Mouse (Mus musculus) hindbrain, embryonic 16.5 days (tissue): Measurements from ENCODE around the gene Vash2. TPM values are rescaled to one million over a fixed set of nuclear protein-coding genes. Genes with fewer than 3 reads are reported as not detected.
A peak's percentile ranks its signal among the peaks of the same experiment; 100 is the strongest.
"Not testable (repeated sequence)": the region's sequence is repeated elsewhere in the genome, so short reads cannot be mapped to it uniquely, and the experiment has no call there.

Experiments used
- ATAC-seq: fragments of 200-750 bp; cut with Nextera tagmentation; 2 replicates; pipeline ENCODE4 v1.8.0; 2017; ENCODE audit warnings: moderate TSS enrichment, moderate library complexity
- H3K27ac ChIP-seq: fragments of 300-500 bp; sonication (generic); 2 replicates; pipeline ENCODE4 v1.5.1; 2014; ENCODE audit warnings: low read depth, mild to moderate bottlenecking, control low read depth, low read length, moderate library complexity
- H3K27me3 ChIP-seq: fragments of 300-500 bp; sonication (generic); replicated peaks from 2 replicates; pipeline ENCODE4 v1.6.1; 2014; ENCODE audit warnings: low read length; ENCODE audit not compliant: control insufficient read depth, insufficient read depth
- H3K36me3 ChIP-seq: fragments of 300-500 bp; sonication (generic); 2 replicates; pipeline ENCODE4 v1.6.1; 2014; ENCODE audit warnings: mild to moderate bottlenecking, low read length, moderate library complexity, mixed read lengths; ENCODE audit not compliant: control insufficient read depth, insufficient read depth
- H3K4me1 ChIP-seq: fragments of 300-500 bp; sonication (generic); 2 replicates; pipeline ENCODE4 v1.6.1; 2014; ENCODE audit warnings: low read depth, low read length; ENCODE audit not compliant: control insufficient read depth, insufficient read depth
- H3K4me2 ChIP-seq: fragments of 300-500 bp; sonication (generic); 2 replicates; pipeline ENCODE4 v1.6.1; 2014; ENCODE audit warnings: mild to moderate bottlenecking, low read length, control low read depth, moderate library complexity
- H3K4me3 ChIP-seq: fragments of 300-500 bp; sonication (generic); 2 replicates; pipeline ENCODE4 v1.5.1; 2014; ENCODE audit warnings: mild to moderate bottlenecking, low read length, control low read depth, moderate library complexity
- H3K9ac ChIP-seq: fragments of 300-500 bp; sonication (generic); 2 replicates; pipeline ENCODE4 v1.6.1; 2014; ENCODE audit warnings: low read depth, mild to moderate bottlenecking, control low read depth, low read length, moderate library complexity
- H3K9me3 ChIP-seq: fragments of 300-500 bp; sonication (generic); 2 replicates; pipeline ENCODE4 v1.6.1; 2014; ENCODE audit warnings: mild to moderate bottlenecking, low read length, moderate library complexity; ENCODE audit not compliant: control insufficient read depth
- WGBS: fragments of 180-500 bp; shearing (Covaris S2); extraction: QIAGEN DNeasy Blood & Tissue Kit; methylation state at CpG from one replicate; pipeline ENCODE4 v1.1.7; 2014; 5-methylcytosine and 5-hydroxymethylcytosine counted together
- polyA plus RNA-seq: library from polyadenylated mRNA; unstranded; fragments of >200 nt; fragmentation: Nextera tagmentation; extraction: Ambion mirVana; gene quantifications from 2 replicates; pipeline ENCODE4 v1.2.1, GENCODE M21; 2015

Gene Vash2
- 76.5 and 84.2 TPM in 2 replicates for polyA plus RNA-seq

GRCm38 (mm10) chr1:190979100-190979563, at the start of gene Vash2:
Gene Vash2, minus strand, starts transcription at chr1:190979296.
- no peaks in the 10 kb centered on the region for H3K36me3 ChIP-seq
- H3K4me2 ChIP-seq: peak within 1 kb of the TSS; percentile 88
- WGBS: under 1% methylated on average over 37 of the region's 38 CpGs
- H3K9me3 ChIP-seq: no peaks in the 10 kb centered on the region
- H3K4me1 ChIP-seq: peaks cover 33% of the 10 kb centered on the region
- peak within 1 kb of the TSS; percentile 97 for H3K27ac ChIP-seq
- peak within 1 kb of the TSS; percentile 87 for H3K9ac ChIP-seq
- H3K4me3 ChIP-seq: peak within 1 kb of the TSS; percentile 70
- peak; percentile 97 for ATAC-seq
- no peaks in the 10 kb centered on the region for H3K27me3 ChIP-seq

- Histone ChIP-seq H3K4me1 (peaks cover 3% of the 10 kb centered on the region; the same call in 1 of the 2 replicates), H3K4me2 (peak within 1 kb of the TSS; percentile 82), H3K27me3 (no peaks in the 10 kb centered on the region), H3K4me3 (peak within 1 kb of the TSS; percentile 61), H3K36me3 (no peaks in the 10 kb centered on the region), H3K9me3 (no peaks in the 10 kb centered on the region), H3K9ac (peak within 1 kb of the TSS; percentile 72), H3K27ac (peak within 1 kb of the TSS; percentile 86)
- under 1% methylated on average over 41 of the region's 50 CpGs for WGBS
- peak; percentile 99 for ATAC-seq
Observed at GRCm38 (mm10) chr1:191026021-191026713, 47.1 kb upstream of the Vash2 start, which contains the start of gene Flvcr1. Gene Flvcr1, minus strand, starts transcription at chr1:191026158.

- peaks cover 3% of the 10 kb centered on the region; the same call in 1 of the 2 replicates for H3K4me1 ChIP-seq
- no peaks in the 10 kb centered on the region for H3K36me3 ChIP-seq
- peak overlapping the region; percentile 72 for H3K9ac ChIP-seq
- no peaks in the 10 kb centered on the region for H3K27me3 ChIP-seq
- peak overlapping the region; percentile 82 for H3K4me2 ChIP-seq
- peak overlapping the region; percentile 61 for H3K4me3 ChIP-seq
- ATAC-seq: peak; percentile 69
- 1% methylated on average over 60 of the region's 69 CpGs for WGBS
- H3K27ac ChIP-seq: peak overlapping the region; percentile 86
- H3K9me3 ChIP-seq: no peaks in the 10 kb centered on the region
Observed at GRCm38 (mm10) chr1:191025016-191026012, 46.2 kb upstream of the Vash2 start.

GRCm38 (mm10) chr1:191023806-191024205, 44.7 kb upstream of the Vash2 start:
- H3K27ac ChIP-seq, H3K4me2 ChIP-seq, H3K27me3 ChIP-seq, H3K4me1 ChIP-seq, H3K36me3 ChIP-seq, ATAC-seq, H3K4me3 ChIP-seq, H3K9me3 ChIP-seq, H3K9ac ChIP-seq: not testable (repeated sequence)
- WGBS: 92% methylated on average over 5 of the region's 6 CpGs

- H3K4me1 ChIP-seq: peaks cover 3% of the 10 kb centered on the region; the same call in 1 of the 2 replicates
- H3K27ac ChIP-seq: no peak overlapping the region
- no peak overlapping the region for H3K9ac ChIP-seq
- no peaks in the 10 kb centered on the region for H3K9me3 ChIP-seq
- H3K4me3 ChIP-seq: no peak overlapping the region
- no peaks in the 10 kb centered on the region for H3K27me3 ChIP-seq
- H3K4me2 ChIP-seq: no peak overlapping the region
- no peak for ATAC-seq
- no peaks in the 10 kb centered on the region for H3K36me3 ChIP-seq
- WGBS: 91% methylated on average over 2 of the region's 2 CpGs
Observed at GRCm38 (mm10) chr1:191023140-191023539, 44.0 kb upstream of the Vash2 start.

- Histone ChIP-seq H3K4me1 (no peaks in the 10 kb centered on the region; the same call in 1 of the 2 replicates), H3K4me2 (no peak overlapping the region), H3K9ac (no peak overlapping the region), H3K4me3 (no peak overlapping the region), H3K9me3 (no peaks in the 10 kb centered on the region), H3K27me3 (no peaks in the 10 kb centered on the region), H3K27ac (no peak overlapping the region), H3K36me3 (no peaks in the 10 kb centered on the region)
- no peak for ATAC-seq
- WGBS: 86% methylated on average over 7 of the region's 7 CpGs
Observed at GRCm38 (mm10) chr1:191021016-191021415, 41.9 kb upstream of the Vash2 start.

- 77% methylated on average over 3 of the region's 3 CpGs for WGBS
- Histone ChIP-seq H3K36me3 (no peaks in the 10 kb centered on the region), H3K4me1 (no peaks in the 10 kb centered on the region; the same call in 1 of the 2 replicates), H3K27me3 (no peaks in the 10 kb centered on the region), H3K4me3 (no peak overlapping the region), H3K4me2 (no peak overlapping the region), H3K9ac (no peak overlapping the region), H3K27ac (no peak overlapping the region), H3K9me3 (no peaks in the 10 kb centered on the region)
- no peak for ATAC-seq
Observed at GRCm38 (mm10) chr1:191020217-191020924, 41.3 kb upstream of the Vash2 start.

GRCm38 (mm10) chr1:191019803-191020202, 40.7 kb upstream of the Vash2 start:
- no peak overlapping the region for H3K27ac ChIP-seq
- H3K4me2 ChIP-seq: no peak overlapping the region
- H3K4me3 ChIP-seq: no peak overlapping the region
- 95% methylated on average over 5 of the region's 5 CpGs for WGBS
- no peaks in the 10 kb centered on the region; the same call in 1 of the 2 replicates for H3K4me1 ChIP-seq
- no peaks in the 10 kb centered on the region for H3K9me3 ChIP-seq
- H3K9ac ChIP-seq: no peak overlapping the region
- H3K36me3 ChIP-seq: 0 out of 2 replicates have a peak, but pooled peaks cover under 1% of the 10 kb centered on the region
- no peak for ATAC-seq
- no peaks in the 10 kb centered on the region for H3K27me3 ChIP-seq
